Mouse (Mus musculus) CH12.LX (cell line): ENCODE measurements at regions not wholly inside any gene's neighbourhood (a gene's known extent, or its start where the extent isn't known, plus 50 kb on each side); places are given as distances from the start of the nearest gene placed in this dataset.

ENCODE experiments used
- DNase-seq: peaks from one replicate; pipeline ENCODE4 v3.0.0-alpha.2; 2013; ENCODE audit errors: extremely low read depth
- H3K27ac ChIP-seq: 2 replicates; pipeline ENCODE4 v1.5.1; 2012; ENCODE audit warnings: low read depth, mild to moderate bottlenecking, control low read depth, moderate library complexity; ENCODE audit not compliant: insufficient read depth
- H3K27me3 ChIP-seq: replicated peaks from 2 replicates; pipeline ENCODE3; 2012; ENCODE audit warnings: inconsistent platforms
- H3K36me3 ChIP-seq, 2 experiments: replicated peaks in 1 of 2; 2 replicates each; pipeline versions ENCODE3 to v1.6.1; 2012; ENCODE audit warnings: inconsistent platforms in 1 of 2, low read length in 1 of 2, mild to moderate bottlenecking in 1 of 2, mixed read lengths in 1 of 2, moderate library complexity in 1 of 2; ENCODE audit not compliant: control insufficient read depth in 1 of 2, insufficient read depth in 1 of 2
- H3K4me1 ChIP-seq, 2 experiments: 2 replicates each; pipeline ENCODE4 v1.6.1; 2012; ENCODE audit warnings: inconsistent platforms in 1 of 2, moderate library complexity in 1 of 2; ENCODE audit not compliant: insufficient read depth in 2 of 2, control insufficient read depth in 1 of 2
- H3K4me2 ChIP-seq: 2 replicates; pipeline ENCODE4 v1.6.1; 2012; ENCODE audit warnings: low read depth, mild to moderate bottlenecking, control low read depth; ENCODE audit not compliant: poor library complexity, insufficient read depth, severe bottlenecking
- H3K4me3 ChIP-seq, 3 experiments: fragments of 150-350 bp in 1 of 3; sonication (generic) in 1 of 3; replicated peaks in 1 of 3; 2 replicates each; pipeline versions ENCODE3 to v1.5.1; 2011 to 2012; ENCODE audit warnings: low read depth in 2 of 3, low read length in 2 of 3, mild to moderate bottlenecking in 2 of 3, moderate library complexity in 2 of 3, control low read depth in 1 of 3, improper control_type of control experiment in 1 of 3, inconsistent platforms in 1 of 3, mixed read lengths in 1 of 3; ENCODE audit not compliant: poor library complexity in 1 of 3
- H3K79me2 ChIP-seq: replicated peaks from 2 replicates; pipeline ENCODE4 v1.6.1; 2012; ENCODE audit warnings: mild to moderate bottlenecking, moderate library complexity; ENCODE audit not compliant: control insufficient read depth, poor library complexity, insufficient read depth, severe bottlenecking; ENCODE audit errors: extremely low read depth
- H3K9ac ChIP-seq: 2 replicates; pipeline ENCODE4 v1.6.1; 2012; ENCODE audit warnings: low read depth, mild to moderate bottlenecking, control low read depth, moderate library complexity; ENCODE audit not compliant: insufficient read depth
- H3K9me3 ChIP-seq: replicated peaks from 2 replicates; pipeline ENCODE3; 2012; ENCODE audit warnings: low read length, inconsistent platforms, mixed read lengths
- BHLHE40 ChIP-seq: IDR thresholded peaks from 2 replicates; pipeline ENCODE4 v1.6.1; 2011; ENCODE audit warnings: mild to moderate bottlenecking, low read depth, low read length, improper control_type of control experiment
- CHD2 ChIP-seq: IDR thresholded peaks from 2 replicates; pipeline ENCODE4 v1.6.1; 2011; ENCODE audit warnings: low read length, improper control_type of control experiment
- CTCF ChIP-seq, 2 experiments: IDR thresholded peaks in 1 of 2; conservative IDR thresholded peaks in 1 of 2; 2 replicates each; pipeline ENCODE4 v1.5.1; 2011 to 2012; ENCODE audit warnings: low read depth in 2 of 2, low read length in 2 of 2, improper control_type of control experiment in 1 of 2, inconsistent platforms in 1 of 2, mild to moderate bottlenecking in 1 of 2, moderate library complexity in 1 of 2
- IRF4 ChIP-seq: IDR thresholded peaks from 2 replicates; pipeline ENCODE4 v1.6.1; 2014; ENCODE audit warnings: low read depth, mild to moderate bottlenecking, inconsistent platforms, low read length, improper control_type of control experiment
- JUN ChIP-seq: IDR thresholded peaks from 2 replicates; pipeline ENCODE4 v1.6.1; 2011; ENCODE audit warnings: low read depth, mild to moderate bottlenecking, low read length, improper control_type of control experiment, moderate library complexity; ENCODE audit not compliant: insufficient read depth
- JUND ChIP-seq: conservative IDR thresholded peaks from 2 replicates; pipeline ENCODE4 v1.6.1; 2011; ENCODE audit warnings: low read depth, low read length, improper control_type of control experiment
- MAFK ChIP-seq: IDR thresholded peaks from 2 replicates; pipeline ENCODE4 v1.6.1; 2011; ENCODE audit warnings: low read length, improper control_type of control experiment; ENCODE audit not compliant: insufficient replicate concordance
- MAZ ChIP-seq: IDR thresholded peaks from 2 replicates; pipeline ENCODE4 v1.6.1; 2012; ENCODE audit warnings: low read depth, mild to moderate bottlenecking, inconsistent platforms, low read length, improper control_type of control experiment, moderate library complexity
- MYC ChIP-seq: IDR thresholded peaks from 2 replicates; pipeline ENCODE4 v1.6.1; 2011; ENCODE audit warnings: low read depth, mild to moderate bottlenecking, improper control_type of control experiment, low read length
- NRF1 ChIP-seq: IDR thresholded peaks from 2 replicates; pipeline ENCODE4 v1.6.1; 2014; ENCODE audit warnings: low read depth, mild to moderate bottlenecking, inconsistent platforms, low read length, improper control_type of control experiment, moderate library complexity
- PAX5 ChIP-seq: IDR thresholded peaks from 2 replicates; pipeline ENCODE4 v1.6.1; 2012; ENCODE audit warnings: low read length, inconsistent platforms, mixed read lengths
- POLR2A ChIP-seq: IDR thresholded peaks from 2 replicates; pipeline ENCODE4 v1.6.1; 2011; ENCODE audit warnings: low read depth, mild to moderate bottlenecking, improper control_type of control experiment, low read length
- POLR2AphosphoS2 ChIP-seq: IDR thresholded peaks from 2 replicates; pipeline ENCODE4 v1.6.1; 2011; ENCODE audit warnings: low read depth, low read length, improper control_type of control experiment
- RCOR1 ChIP-seq: conservative IDR thresholded peaks from 2 replicates; pipeline ENCODE4 v1.6.1; 2012; ENCODE audit warnings: low read depth, mild to moderate bottlenecking, inconsistent platforms, low read length, improper control_type of control experiment
- UBTF ChIP-seq: IDR thresholded peaks from 2 replicates; pipeline ENCODE4 v1.6.1; 2012; ENCODE audit warnings: low read depth, mild to moderate bottlenecking, inconsistent platforms, low read length, improper control_type of control experiment, moderate library complexity
- USF2 ChIP-seq: conservative IDR thresholded peaks from 2 replicates; pipeline ENCODE4 v1.6.1; 2011; ENCODE audit warnings: low read depth, low read length, improper control_type of control experiment
- ZC3H11A ChIP-seq: IDR thresholded peaks from 2 replicates; pipeline ENCODE4 v1.6.1; 2012; ENCODE audit warnings: low read depth, mild to moderate bottlenecking, inconsistent platforms, low read length, improper control_type of control experiment
- ZNF384 ChIP-seq: IDR thresholded peaks from 2 replicates; pipeline ENCODE4 v1.6.1; 2012; ENCODE audit warnings: low read depth, low read length, improper control_type of control experiment, inconsistent platforms
- dilution Hi-C: fragments of 300-500 bp; cut with MboI; formaldehyde crosslinking; loops from 2 replicates; pipeline ENCODE4 v1.14.3; 2020; ENCODE audit warnings: low sequenced_read_pairs; ENCODE audit not compliant: extremely low pct_unique_long_range_greater_than_20kb, extremely low pct_ligation_motif_present
- in situ Hi-C: fragments of 300-500 bp; cut with MboI; formaldehyde crosslinking; loops from 3 replicates; pipeline ENCODE4 v1.14.3; 2019; ENCODE audit warnings: low sequenced_read_pairs, low pct_ligation_motif_present, low pct_unique_long_range_greater_than_20kb, mixed read lengths

DNA sequence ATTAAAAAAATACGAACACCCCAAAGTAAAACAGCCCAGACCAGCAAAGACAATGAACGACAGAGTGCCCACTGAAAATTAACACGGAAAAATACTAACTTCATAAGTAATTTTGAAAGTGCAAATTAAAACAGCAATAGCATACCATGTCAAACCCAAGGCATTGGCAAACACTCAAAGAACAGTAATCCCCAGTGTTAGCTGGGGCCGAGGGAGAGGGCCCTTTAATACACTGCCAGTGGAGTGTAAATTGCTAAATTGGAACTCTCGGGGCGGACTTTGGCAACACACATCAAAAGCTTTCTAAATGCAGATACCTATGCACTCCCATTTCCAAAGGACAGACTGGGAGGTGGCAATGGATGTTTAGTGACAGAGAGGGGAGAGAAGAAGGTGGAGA is 361.6 kb downstream of the Hs3st3b1 start:
- H3K4me2 ChIP-seq = no peak overlapping the region
- H3K27me3 ChIP-seq = no peaks in the 10 kb centered on the region
- dilution Hi-C loops (no loop called here), in situ Hi-C loops (no loop called here)
- DNase-seq = no peak
- no peak overlapping the region for H3K9ac ChIP-seq
- H3K27ac ChIP-seq = no peak overlapping the region
- H3K4me1 ChIP-seq = no peaks in the 10 kb centered on the region
- no peaks in the 10 kb centered on the region for H3K36me3 ChIP-seq
- H3K4me3 ChIP-seq = no peak overlapping the region
- TF ChIP-seq MAZ (no peak), UBTF (no peak), JUN (no peak), CHD2 (no peak), ZC3H11A (no peak), USF2 (no peak), MYC (no peak), RCOR1 (no peak), NRF1 (no peak)
- H3K79me2 ChIP-seq = no peaks in the 10 kb centered on the region
- peaks cover 8% of the 10 kb centered on the region for H3K9me3 ChIP-seq

DNA sequence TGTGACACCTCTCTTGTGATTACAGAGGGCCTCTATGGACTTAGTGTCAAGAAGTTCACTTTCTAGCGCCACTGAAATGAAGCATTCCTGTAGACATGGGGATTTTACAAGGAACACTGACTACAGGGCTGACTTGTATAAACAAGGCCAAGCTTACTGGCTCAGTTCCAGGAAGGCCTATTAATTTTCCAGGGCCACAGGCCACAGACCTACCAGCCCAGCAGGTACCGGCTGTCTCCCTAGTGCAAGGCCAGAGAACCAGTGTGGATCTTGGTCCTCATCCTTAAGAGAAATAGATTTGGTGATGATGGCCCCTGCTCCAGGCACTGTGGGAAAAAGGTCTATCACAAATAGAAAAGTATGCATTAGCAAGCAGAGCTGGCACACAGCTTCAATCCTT is 359.4 kb downstream of the Hs3st3b1 start:
- in situ Hi-C loops = no loop called here
- Histone ChIP-seq H3K4me1 (no peaks in the 10 kb centered on the region), H3K27me3 (no peaks in the 10 kb centered on the region), H3K4me3 (no peak overlapping the region), H3K36me3 (no peaks in the 10 kb centered on the region), H3K4me2 (no peak overlapping the region), H3K9ac (no peak overlapping the region), H3K27ac (no peak overlapping the region), H3K79me2 (no peaks in the 10 kb centered on the region), H3K9me3 (peaks cover 7% of the 10 kb centered on the region)
- no peak for DNase-seq
- TF ChIP-seq MAZ (no peak), MYC (no peak), BHLHE40 (no peak), ZNF384 (no peak), MAFK (no peak), CHD2 (no peak), PAX5 (no peak), IRF4 (no peak), NRF1 (no peak), POLR2A (no peak), POLR2AphosphoS2 (no peak), CTCF (conservative IDR thresholded peaks at IDR 0.05 in 1 of 2, IDR thresholded peaks at IDR 0.05 in 1 of 2; ENCODE audit: low read depth in 2 of 2, low read length in 2 of 2) (no peak), JUND (no peak)
- dilution Hi-C loops = no loop called here
